Mouse (Mus musculus) splenic B cell, adult 2 months (primary cell): Measurements from ENCODE around the gene Ahcy.
"Not testable (repeated sequence)": the region's sequence is repeated elsewhere in the genome, so short reads cannot be mapped to it uniquely, and the experiment has no call there.

Experiments used
- DNase-seq: peaks from one replicate; pipeline ENCODE4 v3.0.0-alpha.2; 2011; ENCODE audit warnings: low read depth, low spot score
- H3K27me3 ChIP-seq: 2 replicates; pipeline ENCODE4 v1.6.1; 2012; ENCODE audit warnings: mild to moderate bottlenecking, low read length, moderate library complexity, mixed read lengths; ENCODE audit not compliant: control insufficient read depth, poor library complexity, insufficient read depth, severe bottlenecking
- H3K36me3 ChIP-seq: 2 replicates; pipeline ENCODE4 v1.6.1; 2012; ENCODE audit warnings: mild to moderate bottlenecking, low read length, moderate library complexity, mixed read lengths; ENCODE audit not compliant: control insufficient read depth, poor library complexity, insufficient read depth, severe bottlenecking

The Ahcy gene

GRCm38 (mm10) chr2:155073978-155074765 lies at the start of gene Ahcy:
Gene Ahcy (minus strand): TSS chr2:155074497.
- DNase-seq, result peak; percentile 89
- Histone ChIP-seq H3K36me3 (no peaks in the 10 kb centered on the region), H3K27me3 (no peaks in the 10 kb centered on the region)

GRCm38 (mm10) chr2:155115216-155115830 lies 41.0 kb upstream of the Ahcy start:
- H3K27me3 ChIP-seq, result no peaks in the 10 kb centered on the region
- DNase-seq, result no peak
- no peaks in the 10 kb centered on the region for H3K36me3 ChIP-seq

- peak; percentile 22 for DNase-seq
- not testable (repeated sequence) for H3K27me3 ChIP-seq, H3K36me3 ChIP-seq
Measured at GRCm38 (mm10) chr2:155107276-155107675, 33.0 kb upstream of the Ahcy start.

GRCm38 (mm10) chr2:155103607-155104006 lies 29.3 kb upstream of the Ahcy start:
- DNase-seq, result no peak
- Histone ChIP-seq H3K27me3 (no peaks in the 10 kb centered on the region), H3K36me3 (no peaks in the 10 kb centered on the region)

DNA sequence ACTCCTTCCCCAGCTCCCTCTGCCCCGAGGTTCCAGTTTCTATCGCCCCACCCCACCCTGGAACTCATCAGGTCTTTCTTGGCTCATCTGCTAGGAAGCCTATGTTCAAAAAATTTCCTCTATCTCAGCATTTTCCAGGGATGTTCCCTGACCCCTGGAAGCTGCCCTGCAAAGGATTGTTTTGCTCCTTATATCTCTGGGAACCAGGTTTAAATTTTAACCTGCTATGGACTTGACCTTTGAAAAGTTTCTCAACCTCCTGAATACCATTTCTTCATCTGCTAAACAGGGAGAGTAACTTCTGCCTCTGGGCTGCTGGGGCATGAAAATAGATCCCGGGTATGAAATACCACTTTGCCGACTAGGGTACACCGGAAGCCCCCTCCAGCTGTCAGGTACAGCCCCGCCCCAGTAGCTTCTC lies 27.5 kb upstream of the Ahcy start:
- no peak for DNase-seq
- Histone ChIP-seq H3K27me3 (no peaks in the 10 kb centered on the region), H3K36me3 (no peaks in the 10 kb centered on the region)

DNA sequence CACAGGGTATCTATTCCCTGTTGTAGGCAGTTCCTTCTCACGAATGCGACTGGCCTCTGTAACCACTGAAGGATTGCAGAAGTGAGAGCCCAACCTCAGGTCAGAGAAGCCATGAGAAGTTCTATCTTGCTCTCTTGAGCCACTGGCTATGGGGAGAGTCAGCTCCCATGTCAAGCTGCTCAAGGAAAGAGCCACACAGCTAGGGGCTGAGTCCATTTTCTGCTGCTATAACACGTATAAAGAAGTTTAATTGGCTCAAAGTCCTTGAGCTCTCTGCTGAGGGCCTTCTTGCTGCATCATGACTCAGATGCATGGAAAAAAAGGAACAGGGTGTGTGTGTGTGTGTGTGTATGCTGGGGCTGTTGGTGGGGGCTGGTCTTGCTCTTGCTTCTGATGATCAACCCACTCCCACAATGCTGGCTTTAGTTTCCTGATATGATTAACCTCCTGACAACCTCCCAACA lies 26.5 kb upstream of the Ahcy start:
- DNase-seq, result peak; percentile 18
- H3K27me3 ChIP-seq, result no peaks in the 10 kb centered on the region

DNA sequence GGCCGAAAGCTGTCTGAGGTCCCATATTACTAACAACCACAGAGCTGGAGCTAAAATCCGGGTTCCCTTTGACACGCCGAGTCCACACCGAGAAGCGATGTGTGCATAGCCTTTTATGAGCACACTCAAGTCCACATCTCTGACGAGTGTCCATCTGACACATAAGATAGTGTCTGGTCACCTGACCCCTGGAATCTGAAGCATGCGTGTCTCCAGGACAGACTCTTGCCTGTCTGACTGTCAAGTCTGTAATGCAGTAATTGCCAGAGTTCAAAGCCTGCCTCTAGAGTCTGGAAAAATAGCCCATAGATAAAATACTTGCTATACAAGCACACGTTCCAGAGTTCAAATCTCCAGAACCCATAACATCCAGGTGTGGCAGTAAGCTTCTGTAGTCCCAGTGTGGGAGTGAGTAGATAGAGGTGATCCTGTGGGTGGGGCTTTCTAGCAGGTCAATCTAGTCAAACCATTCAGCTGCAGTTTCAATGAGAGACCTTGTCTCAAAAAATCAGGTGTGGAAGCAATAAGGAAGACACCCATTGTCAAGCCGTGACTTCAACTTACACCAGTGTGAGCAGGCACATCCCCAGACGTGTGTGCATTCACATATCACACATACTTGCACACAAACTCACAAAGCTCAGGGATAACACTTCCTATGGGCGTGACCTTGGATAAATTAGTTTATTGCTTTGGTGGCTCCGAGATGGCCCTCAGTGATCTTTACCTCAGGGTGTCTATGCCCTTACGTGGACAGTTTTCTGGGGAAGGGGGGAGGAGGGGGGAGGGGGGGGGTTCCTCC lies 25.9 kb upstream of the Ahcy start:
- Histone ChIP-seq H3K27me3 (no peaks in the 10 kb centered on the region), H3K36me3 (no peaks in the 10 kb centered on the region)
- DNase-seq, result no peak

More for the DNA sequence above, 26.5 kb upstream of the Ahcy start:
- no peaks in the 10 kb centered on the region for H3K36me3 ChIP-seq

DNA sequence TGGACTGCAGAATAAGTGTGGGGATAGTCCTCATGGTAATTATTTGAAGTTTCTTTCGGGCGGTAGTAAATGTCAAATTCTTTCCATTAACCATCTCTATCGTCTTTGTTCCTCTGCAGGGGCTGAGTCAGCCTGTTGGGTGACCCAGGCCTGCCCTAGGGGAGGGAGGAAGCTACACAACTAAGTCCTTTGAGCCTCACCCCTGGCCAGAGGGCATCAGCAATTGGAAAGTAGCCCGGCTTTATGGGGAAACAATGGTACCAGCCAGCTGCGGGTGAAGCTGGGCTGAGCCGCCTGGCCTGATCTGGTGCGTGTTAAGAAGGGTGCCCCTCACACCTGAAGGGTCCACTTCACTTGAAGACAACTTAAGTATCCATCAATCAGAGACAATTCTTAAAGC lies 25.1 kb upstream of the Ahcy start:
- Histone ChIP-seq H3K36me3 (no peaks in the 10 kb centered on the region), H3K27me3 (no peaks in the 10 kb centered on the region)
- DNase-seq, result no peak

- no peaks in the 10 kb centered on the region for H3K36me3 ChIP-seq
- no peak for DNase-seq
- H3K27me3 ChIP-seq, result no peaks in the 10 kb centered on the region
Measured at GRCm38 (mm10) chr2:155098720-155099380, 24.6 kb upstream of the Ahcy start.

DNA sequence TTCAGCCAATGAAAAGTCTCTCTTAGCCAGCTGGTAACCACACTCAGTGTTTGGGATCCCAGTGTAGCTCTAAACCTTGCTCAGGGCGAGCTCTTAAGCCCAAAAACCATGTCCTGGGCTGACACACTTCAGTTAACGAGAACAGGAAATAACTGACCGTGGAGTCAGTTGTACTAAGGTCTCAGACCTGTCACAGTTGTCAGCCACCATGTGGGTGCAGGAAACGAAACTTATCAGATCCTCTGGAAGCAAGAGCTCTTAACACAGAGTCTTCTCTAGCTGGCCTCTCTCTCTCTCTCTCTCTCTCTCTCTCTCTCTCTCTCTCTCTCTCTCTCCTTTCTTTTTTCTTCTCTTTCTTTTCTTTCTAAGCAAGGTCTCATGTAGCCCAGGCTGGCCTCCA lies 19.1 kb upstream of the Ahcy start:
- DNase-seq, result peak; percentile 46
- Histone ChIP-seq H3K36me3 (no peaks in the 10 kb centered on the region), H3K27me3 (no peaks in the 10 kb centered on the region)

DNA sequence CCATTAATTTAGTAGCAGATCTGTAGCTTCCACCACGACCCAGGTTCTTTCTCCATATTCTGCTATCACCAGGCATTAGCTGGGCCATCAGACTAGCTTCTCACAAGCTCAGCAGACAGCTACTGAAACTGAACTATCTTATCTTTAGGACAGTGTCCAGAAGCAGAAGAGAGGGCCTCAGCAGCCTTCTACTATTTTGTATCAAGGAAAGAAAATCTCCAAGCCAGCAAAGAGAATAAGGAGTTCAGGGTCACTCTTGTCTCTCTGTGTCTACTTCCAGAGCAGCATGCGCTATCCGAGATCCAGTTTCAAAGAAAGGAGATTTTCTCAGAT lies 17.4 kb upstream of the Ahcy start:
- Histone ChIP-seq H3K36me3 (no peaks in the 10 kb centered on the region), H3K27me3 (no peaks in the 10 kb centered on the region)
- DNase-seq, result no peak

GRCm38 (mm10) chr2:155090909-155091742 lies 16.8 kb upstream of the Ahcy start:
- DNase-seq, result no peak
- no peaks in the 10 kb centered on the region for H3K27me3 ChIP-seq
- no peaks in the 10 kb centered on the region for H3K36me3 ChIP-seq

DNA sequence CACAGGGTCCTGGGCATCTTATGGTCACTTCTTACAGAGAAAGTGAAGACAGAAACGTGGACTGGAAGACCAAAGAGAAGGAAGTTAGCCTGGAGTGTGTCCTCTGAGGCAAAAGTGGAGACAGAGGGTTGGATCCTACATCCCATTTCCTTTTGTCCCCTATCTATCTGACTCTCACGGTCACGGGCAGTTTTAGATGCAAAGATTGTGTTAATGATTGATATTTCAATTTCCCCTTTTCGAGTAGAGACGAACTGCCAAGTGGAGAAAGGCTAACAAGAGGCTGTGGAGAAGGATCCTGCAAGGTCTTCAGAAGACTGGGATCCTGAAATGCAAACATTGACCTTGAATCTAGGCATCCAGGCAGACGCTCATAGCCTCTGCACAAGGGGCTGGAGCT lies 14.0 kb upstream of the Ahcy start:
- DNase-seq, result no peak
- H3K36me3 ChIP-seq, result no peaks in the 10 kb centered on the region

DNA sequence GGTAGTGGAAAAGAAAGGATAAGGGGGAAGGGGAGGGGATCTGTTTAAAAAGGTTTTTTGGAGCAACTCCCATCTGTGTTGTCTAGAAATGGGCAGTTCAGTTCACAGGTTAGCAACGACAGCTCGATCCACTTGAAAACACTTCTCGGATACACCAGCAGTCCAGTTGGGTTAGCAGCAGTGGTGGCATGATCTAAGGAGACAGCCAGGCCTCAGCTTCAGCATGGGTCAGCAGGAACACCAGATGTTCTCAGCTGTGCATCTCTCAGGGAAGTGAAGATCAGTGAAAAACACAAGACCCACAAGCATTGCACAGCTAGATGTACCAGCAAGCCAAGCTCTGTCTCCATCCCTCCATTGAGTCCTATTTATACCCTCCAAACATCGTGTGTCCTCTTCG lies 12.0 kb upstream of the Ahcy start:
- Histone ChIP-seq H3K36me3 (no peaks in the 10 kb centered on the region), H3K27me3 (no peaks in the 10 kb centered on the region)
- DNase-seq, result no peak

More for the DNA sequence above, 14.0 kb upstream of the Ahcy start:
- no peaks in the 10 kb centered on the region for H3K27me3 ChIP-seq
